Mouse (Mus musculus): ENCODE measurements around the gene Atg7.

- TF ChIP-seq POLR2A (IDR thresholded peaks at IDR 0.05; ENCODE audit: insufficient read length, low read depth) (no peak), SRF (IDR thresholded peaks at IDR 0.05; ENCODE audit: control insufficient read depth, insufficient read length, low read depth) (no peak), REST (IDR thresholded peaks at IDR 0.05; ENCODE audit: insufficient read depth, insufficient read length) (no peak), MYOG (IDR thresholded peaks at IDR 0.05; ENCODE audit: control insufficient read depth in 1 of 3, insufficient read depth in 1 of 3, insufficient read length in 2 of 3, low read depth in 2 of 3) (no peak), TCF12 (IDR thresholded peaks at IDR 0.05; ENCODE audit: insufficient read depth, poor library complexity, severe bottlenecking) (no peak), USF1 (IDR thresholded peaks at IDR 0.05; ENCODE audit: low read depth) (no peak), E2F4 (IDR thresholded peaks at IDR 0.05; ENCODE audit: insufficient read depth) (no peak), MYOD1 (IDR thresholded peaks at IDR 0.05; ENCODE audit: control insufficient read depth in 1 of 3, insufficient read length in 2 of 3, low read depth in 2 of 3) (no peak), MAX (IDR thresholded peaks at IDR 0.05; ENCODE audit: low read depth) (no peak)
These were observed 72.6 kb downstream of the Atg7 start for GRCm38 (mm10) chr6:114715289-114716030.

Data from myocyte (in vitro differentiated cells).